Mouse (Mus musculus): Measurements from ENCODE around the gene Dlgap4. TPM values are rescaled to one million over a fixed set of nuclear protein-coding genes. Genes with fewer than 3 reads are reported as not detected.

The Dlgap4 gene
- total and polyA plus RNA-seq, 3 experiments = 15.7 to 113 (median 54.8) TPM

GRCm38 (mm10) chr2:156761521-156762278 lies 148.2 kb downstream of the Dlgap4 start:
- DNase-seq (ENCODE audit: low spot score) = no peak
- Histone ChIP-seq H3K36me3 (replicated peaks) (peaks cover 79% of the 10 kb centered on the region), H3K4me3 (ENCODE audit: low read depth, low read length) (no peak overlapping the region), H3K27me3 (ENCODE audit: insufficient read depth, low read length) (no peaks in the 10 kb centered on the region), H3K9me3 (replicated peaks) (no peaks in the 10 kb centered on the region), H3K4me1 (ENCODE audit: insufficient read depth, low read depth, low read length) (peaks cover 36% of the 10 kb centered on the region)
- no peak for TF ChIP-seq GATA2 (IDR thresholded peaks at IDR 0.05; ENCODE audit: borderline replicate concordance, low read depth, low read length)
- no peak for TF ChIP-seq POLR2AphosphoS5 (IDR thresholded peaks at IDR 0.05; ENCODE audit: insufficient replicate concordance, low read depth, low read length)
- no peak for TF ChIP-seq GATA1 (IDR thresholded peaks at IDR 0.05; ENCODE audit: borderline replicate concordance, low read length)
- no peak for TF ChIP-seq CTCF (IDR thresholded peaks at IDR 0.05; ENCODE audit: low read depth, low read length)
- TF ChIP-seq TAL1 (conservative IDR thresholded peaks at IDR 0.05; ENCODE audit: low read depth, low read length) = no peak
- no peak for ATAC-seq (ENCODE audit: extremely low read depth, insufficient number of reproducible peaks, low FRiP score, poor library complexity, severe bottlenecking)

- Histone ChIP-seq H3K9me3 (replicated peaks) (no peaks in the 10 kb centered on the region), H3K27me3 (ENCODE audit: insufficient read depth, low read length) (no peaks in the 10 kb centered on the region), H3K36me3 (replicated peaks) (peaks cover 71% of the 10 kb centered on the region), H3K4me3 (ENCODE audit: low read depth, low read length) (no peak overlapping the region), H3K4me1 (ENCODE audit: insufficient read depth, low read depth, low read length) (peaks cover 40% of the 10 kb centered on the region)
- no peak for DNase-seq (ENCODE audit: low spot score)
- TF ChIP-seq GATA1 (IDR thresholded peaks at IDR 0.05; ENCODE audit: borderline replicate concordance, low read length) (no peak), POLR2AphosphoS5 (IDR thresholded peaks at IDR 0.05; ENCODE audit: insufficient replicate concordance, low read depth, low read length) (no peak), TAL1 (conservative IDR thresholded peaks at IDR 0.05; ENCODE audit: low read depth, low read length) (no peak), CTCF (IDR thresholded peaks at IDR 0.05; ENCODE audit: low read depth, low read length) (no peak), GATA2 (IDR thresholded peaks at IDR 0.05; ENCODE audit: borderline replicate concordance, low read depth, low read length) (no peak)
- no peak for ATAC-seq (ENCODE audit: extremely low read depth, insufficient number of reproducible peaks, low FRiP score, poor library complexity, severe bottlenecking)
Measured at GRCm38 (mm10) chr2:156762499-156762898, 149.0 kb downstream of the Dlgap4 start.

GRCm38 (mm10) chr2:156763101-156763500 lies 149.6 kb downstream of the Dlgap4 start:
- TF ChIP-seq POLR2AphosphoS5 (IDR thresholded peaks at IDR 0.05; ENCODE audit: insufficient replicate concordance, low read depth, low read length) (no peak), CTCF (IDR thresholded peaks at IDR 0.05; ENCODE audit: low read depth, low read length) (no peak), TAL1 (conservative IDR thresholded peaks at IDR 0.05; ENCODE audit: low read depth, low read length) (no peak), GATA2 (IDR thresholded peaks at IDR 0.05; ENCODE audit: borderline replicate concordance, low read depth, low read length) (no peak)
- Histone ChIP-seq H3K36me3 (replicated peaks) (peaks cover 65% of the 10 kb centered on the region), H3K27me3 (ENCODE audit: insufficient read depth, low read length) (no peaks in the 10 kb centered on the region), H3K4me3 (ENCODE audit: low read depth, low read length) (no peak overlapping the region), H3K9me3 (replicated peaks) (no peaks in the 10 kb centered on the region), H3K4me1 (ENCODE audit: insufficient read depth, low read depth, low read length) (peaks cover 41% of the 10 kb centered on the region)
- no peak for DNase-seq (ENCODE audit: low spot score)
- ATAC-seq (ENCODE audit: extremely low read depth, insufficient number of reproducible peaks, low FRiP score, poor library complexity, severe bottlenecking) = no peak

- no peaks in the 10 kb centered on the region for H3K9me3 ChIP-seq (replicated peaks)
- H3K27me3 ChIP-seq (ENCODE audit: insufficient read depth, low read length) = no peaks in the 10 kb centered on the region
- peaks cover 56% of the 10 kb centered on the region for H3K36me3 ChIP-seq (replicated peaks)
- ATAC-seq (ENCODE audit: extremely low read depth, insufficient number of reproducible peaks, low FRiP score, poor library complexity, severe bottlenecking) (no peak), DNase-seq (ENCODE audit: low spot score) (no peak)
- TF ChIP-seq POLR2AphosphoS5 (IDR thresholded peaks at IDR 0.05; ENCODE audit: insufficient replicate concordance, low read depth, low read length) (no peak), GATA2 (IDR thresholded peaks at IDR 0.05; ENCODE audit: borderline replicate concordance, low read depth, low read length) (no peak), CTCF (IDR thresholded peaks at IDR 0.05; ENCODE audit: low read depth, low read length) (no peak), TAL1 (conservative IDR thresholded peaks at IDR 0.05; ENCODE audit: low read depth, low read length) (no peak), GATA1 (IDR thresholded peaks at IDR 0.05; ENCODE audit: borderline replicate concordance, low read length) (no peak)
- H3K4me3 ChIP-seq (ENCODE audit: low read depth, low read length) = no peak overlapping the region
- H3K4me1 ChIP-seq (ENCODE audit: insufficient read depth, low read depth, low read length) = peaks cover 41% of the 10 kb centered on the region
Measured at GRCm38 (mm10) chr2:156764022-156764421, 150.5 kb downstream of the Dlgap4 start.

- no peak for TF ChIP-seq GATA1 (IDR thresholded peaks at IDR 0.05; ENCODE audit: borderline replicate concordance, low read length)
- TF ChIP-seq GATA2 (IDR thresholded peaks at IDR 0.05; ENCODE audit: borderline replicate concordance, low read depth, low read length) = no peak
- no peak for TF ChIP-seq TAL1 (conservative IDR thresholded peaks at IDR 0.05; ENCODE audit: low read depth, low read length)
- no peak for TF ChIP-seq CTCF (IDR thresholded peaks at IDR 0.05; ENCODE audit: low read depth, low read length)
- no peak for TF ChIP-seq POLR2AphosphoS5 (IDR thresholded peaks at IDR 0.05; ENCODE audit: insufficient replicate concordance, low read depth, low read length)
- no peak for DNase-seq (ENCODE audit: low spot score)
- Histone ChIP-seq H3K4me3 (ENCODE audit: low read depth, low read length) (no peak overlapping the region), H3K4me1 (ENCODE audit: insufficient read depth, low read depth, low read length) (peaks cover 41% of the 10 kb centered on the region), H3K27me3 (ENCODE audit: insufficient read depth, low read length) (no peaks in the 10 kb centered on the region), H3K9me3 (replicated peaks) (no peaks in the 10 kb centered on the region), H3K36me3 (replicated peaks) (peaks cover 49% of the 10 kb centered on the region)
- no peak for ATAC-seq (ENCODE audit: extremely low read depth, insufficient number of reproducible peaks, low FRiP score, poor library complexity, severe bottlenecking)
Measured at GRCm38 (mm10) chr2:156764747-156765146, 151.2 kb downstream of the Dlgap4 start.

GRCm38 (mm10) chr2:156765593-156765992 lies 152.1 kb downstream of the Dlgap4 start:
- H3K4me3 ChIP-seq (ENCODE audit: low read depth, low read length) = no peak overlapping the region
- DNase-seq (ENCODE audit: low spot score) = no peak
- TF ChIP-seq CTCF (IDR thresholded peaks at IDR 0.05; ENCODE audit: low read depth, low read length) = no peak
- no peak for TF ChIP-seq TAL1 (conservative IDR thresholded peaks at IDR 0.05; ENCODE audit: low read depth, low read length)
- TF ChIP-seq POLR2AphosphoS5 (IDR thresholded peaks at IDR 0.05; ENCODE audit: insufficient replicate concordance, low read depth, low read length) = no peak
- TF ChIP-seq GATA1 (IDR thresholded peaks at IDR 0.05; ENCODE audit: borderline replicate concordance, low read length) = no peak
- no peak for TF ChIP-seq GATA2 (IDR thresholded peaks at IDR 0.05; ENCODE audit: borderline replicate concordance, low read depth, low read length)
- H3K4me1 ChIP-seq (ENCODE audit: insufficient read depth, low read depth, low read length) = peaks cover 38% of the 10 kb centered on the region
- no peaks in the 10 kb centered on the region for H3K27me3 ChIP-seq (ENCODE audit: insufficient read depth, low read length)
- ATAC-seq (ENCODE audit: extremely low read depth, insufficient number of reproducible peaks, low FRiP score, poor library complexity, severe bottlenecking) = no peak
- H3K36me3 ChIP-seq (replicated peaks) = peaks cover 41% of the 10 kb centered on the region
- H3K9me3 ChIP-seq (replicated peaks) = no peaks in the 10 kb centered on the region

Data from G1E (cell line).